Mouse (Mus musculus) neural tube, embryonic 11.5 days (tissue): ENCODE measurements around the gene Mfn2. TPM values are rescaled to one million over a fixed set of nuclear protein-coding genes. Genes with fewer than 3 reads are reported as not detected.
A peak's percentile ranks its signal among the peaks of the same experiment; 100 is the strongest.

ENCODE experiments used
- ATAC-seq: fragments of 200-750 bp; cut with Nextera tagmentation; 2 replicates; pipeline ENCODE4 v1.8.0; 2017; ENCODE audit warnings: moderate number of reproducible peaks, mild to moderate bottlenecking, moderate TSS enrichment, moderate library complexity; ENCODE audit not compliant: insufficient read depth, low FRiP score, low TSS enrichment
- DNase-seq: peaks from one replicate; pipeline ENCODE4 v3.0.0-alpha.2; 2015; ENCODE audit warnings: low spot score
- H3K27ac ChIP-seq: fragments of 300-500 bp; sonication (generic); 2 replicates; pipeline ENCODE4 v1.5.1; 2014; ENCODE audit warnings: low read depth, mild to moderate bottlenecking, low read length
- H3K27me3 ChIP-seq: fragments of 300-500 bp; sonication (generic); 2 replicates; pipeline ENCODE4 v1.6.1; 2014; ENCODE audit warnings: mild to moderate bottlenecking, low read length, mixed read lengths; ENCODE audit not compliant: control insufficient read depth, insufficient read depth
- H3K36me3 ChIP-seq: fragments of 300-500 bp; sonication (generic); 2 replicates; pipeline ENCODE4 v1.6.1; 2014; ENCODE audit warnings: mild to moderate bottlenecking, low read length, moderate library complexity, mixed read lengths; ENCODE audit not compliant: control insufficient read depth, insufficient read depth
- H3K4me1 ChIP-seq: fragments of 300-500 bp; sonication (generic); 2 replicates; pipeline ENCODE4 v1.6.1; 2014; ENCODE audit warnings: low read length, mixed read lengths; ENCODE audit not compliant: control insufficient read depth, insufficient read depth
- H3K4me2 ChIP-seq: fragments of 300-500 bp; sonication (generic); 2 replicates; pipeline ENCODE4 v1.6.1; 2014; ENCODE audit warnings: low read depth, mild to moderate bottlenecking, moderate library complexity
- H3K4me3 ChIP-seq: fragments of 300-500 bp; sonication (generic); 2 replicates; pipeline ENCODE4 v1.5.1; 2014; ENCODE audit warnings: low read depth, low read length
- H3K9ac ChIP-seq: fragments of 300-500 bp; sonication (generic); 2 replicates; pipeline ENCODE4 v1.6.1; 2014; ENCODE audit warnings: mild to moderate bottlenecking, low read length
- H3K9me3 ChIP-seq: fragments of 300-500 bp; sonication (generic); 2 replicates; pipeline ENCODE4 v1.6.1; 2016; ENCODE audit warnings: low read length; ENCODE audit not compliant: control insufficient read depth
- WGBS: fragments of 180-500 bp; shearing (Covaris S2); extraction: QIAGEN DNeasy Blood & Tissue Kit; methylation state at CpG from one replicate; pipeline ENCODE4 v1.1.7; 2014; 5-methylcytosine and 5-hydroxymethylcytosine counted together
- polyA plus RNA-seq: library from polyadenylated mRNA; unstranded; fragments of >200 nt; fragmentation: Nextera tagmentation; extraction: Ambion mirVana; gene quantifications from 2 replicates; pipeline ENCODE4 v1.2.1, GENCODE M21; 2014

Gene Mfn2
- polyA plus RNA-seq, 1 experiment from 2014 or later = 50.0 TPM

GRCm38 (mm10) chr4:147938148-147939096, 33.9 kb upstream of the Mfn2 start:
- no peak overlapping the region for H3K9ac ChIP-seq
- H3K36me3 ChIP-seq = no peaks in the 10 kb centered on the region
- H3K4me2 ChIP-seq = no peak overlapping the region
- 67% methylated on average over 14 of the region's 14 CpGs for WGBS
- peaks cover 11% of the 10 kb centered on the region for H3K4me1 ChIP-seq
- H3K4me3 ChIP-seq = no peak overlapping the region
- ATAC-seq = no peak
- no peaks in the 10 kb centered on the region for H3K27me3 ChIP-seq
- no peak overlapping the region for H3K27ac ChIP-seq
- no peaks in the 10 kb centered on the region for H3K9me3 ChIP-seq
- DNase-seq = no peak

- H3K4me2 ChIP-seq = no peak overlapping the region
- DNase-seq (no peak), ATAC-seq (no peak)
- no peak overlapping the region for H3K4me3 ChIP-seq
- 64% methylated on average over 5 of the region's 5 CpGs for WGBS
- peaks cover 11% of the 10 kb centered on the region for H3K4me1 ChIP-seq
- H3K9me3 ChIP-seq = no peaks in the 10 kb centered on the region
- no peak overlapping the region for H3K27ac ChIP-seq
- no peak overlapping the region for H3K9ac ChIP-seq
- no peaks in the 10 kb centered on the region for H3K36me3 ChIP-seq
- H3K27me3 ChIP-seq = no peaks in the 10 kb centered on the region
These were observed 33.0 kb upstream of the Mfn2 start for GRCm38 (mm10) chr4:147937486-147937885.

GRCm38 (mm10) chr4:147937021-147937420, 32.5 kb upstream of the Mfn2 start:
- Histone ChIP-seq H3K9me3 (no peaks in the 10 kb centered on the region), H3K4me1 (peaks cover 7% of the 10 kb centered on the region), H3K4me2 (peak overlapping the region; percentile 89), H3K9ac (peak overlapping the region; percentile 78), H3K27me3 (no peaks in the 10 kb centered on the region), H3K4me3 (peak overlapping the region; percentile 62), H3K27ac (no peak overlapping the region), H3K36me3 (no peaks in the 10 kb centered on the region)
- ATAC-seq = no peak
- DNase-seq = no peak
- 41% methylated on average over 3 of the region's 3 CpGs for WGBS

DNA sequence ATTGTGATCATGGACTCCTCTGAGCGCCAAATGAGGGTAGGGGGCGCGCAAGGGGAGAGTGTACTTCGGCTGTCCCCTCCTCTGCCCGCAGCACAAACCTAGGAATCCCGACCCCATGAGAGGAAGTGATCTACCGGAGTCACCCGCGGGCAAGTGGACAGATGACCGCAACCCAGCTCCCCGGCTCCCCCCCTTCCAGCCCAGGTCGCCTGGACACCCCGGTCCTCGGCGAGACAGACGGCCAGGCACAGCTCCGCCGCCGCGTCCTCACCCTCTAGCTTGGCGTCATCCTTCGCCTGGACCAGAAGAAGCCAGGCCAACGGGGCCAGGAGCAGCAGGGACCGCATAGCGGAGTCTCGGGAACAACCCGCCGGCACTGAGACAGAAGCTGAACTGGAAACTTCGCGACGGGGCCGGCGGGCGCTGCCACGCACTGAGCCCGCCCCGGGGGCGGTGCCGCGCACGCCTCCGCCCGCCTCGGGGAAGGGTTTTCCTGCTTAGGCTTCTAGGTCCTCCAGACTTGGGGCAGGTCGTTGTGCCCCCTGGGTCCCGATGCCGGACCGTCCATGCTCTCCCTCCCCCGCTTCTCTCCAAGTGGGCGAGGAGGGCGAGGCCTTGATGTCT, 31.9 kb upstream of the Mfn2 start, which contains the start of gene Plod1:
Gene Plod1, minus strand, starts transcription at position 437 of the 624 bp plus-strand sequence.
- peak within 1 kb of the TSS; percentile 89 for H3K4me2 ChIP-seq
- H3K4me1 ChIP-seq = peaks cover 1% of the 10 kb centered on the region
- H3K36me3 ChIP-seq = no peaks in the 10 kb centered on the region
- peak within 1 kb of the TSS; percentile 78 for H3K9ac ChIP-seq
- H3K4me3 ChIP-seq = peak within 1 kb of the TSS; percentile 62
- H3K9me3 ChIP-seq = no peaks in the 10 kb centered on the region
- under 1% methylated on average over 45 of the region's 51 CpGs for WGBS
- no peaks in the 10 kb centered on the region for H3K27me3 ChIP-seq
- DNase-seq = peak; percentile 80
- ATAC-seq = peak; percentile 48
- H3K27ac ChIP-seq = 0 out of 2 replicates have a peak within 1 kb of the TSS, but pooled peaks have one; percentile 34

- 27% methylated on average over 9 of the region's 9 CpGs for WGBS
- Histone ChIP-seq H3K36me3 (no peaks in the 10 kb centered on the region), H3K4me2 (peak overlapping the region; percentile 89), H3K9me3 (no peaks in the 10 kb centered on the region), H3K27ac (no peak overlapping the region), H3K27me3 (no peaks in the 10 kb centered on the region), H3K4me3 (peak overlapping the region; percentile 62), H3K9ac (peak overlapping the region; percentile 78), H3K4me1 (no peaks in the 10 kb centered on the region; the same call in 1 of the 2 replicates)
- DNase-seq (no peak), ATAC-seq (no peak)
These were observed 31.4 kb upstream of the Mfn2 start for GRCm38 (mm10) chr4:147935904-147936303.

DNA sequence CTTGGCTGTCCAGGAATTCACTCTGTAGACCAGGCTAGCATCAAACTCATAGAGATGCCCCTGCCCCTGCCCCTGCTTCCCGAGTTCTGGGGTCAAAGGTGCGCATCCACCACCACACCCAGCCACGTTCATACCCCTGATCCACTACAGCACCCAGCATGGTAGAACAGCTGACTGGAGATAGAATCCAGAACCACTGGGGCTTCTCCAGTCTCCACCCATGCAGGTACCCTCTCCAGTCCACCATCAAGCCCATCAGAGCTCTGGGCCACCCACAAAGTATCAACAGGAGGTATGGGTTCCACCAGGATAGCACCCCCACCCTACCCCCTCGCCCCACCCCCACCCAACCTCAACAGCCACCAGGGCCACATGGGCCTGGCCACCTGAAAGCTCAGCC, 30.1 kb upstream of the Mfn2 start:
- ATAC-seq (no peak), DNase-seq (no peak)
- H3K9ac ChIP-seq = no peak overlapping the region
- H3K36me3 ChIP-seq = no peaks in the 10 kb centered on the region
- H3K27me3 ChIP-seq = no peaks in the 10 kb centered on the region
- no peaks in the 10 kb centered on the region; the same call in 1 of the 2 replicates for H3K4me1 ChIP-seq
- no peaks in the 10 kb centered on the region for H3K9me3 ChIP-seq
- no peak overlapping the region for H3K27ac ChIP-seq
- H3K4me2 ChIP-seq = no peak overlapping the region
- no peak overlapping the region for H3K4me3 ChIP-seq
- 79% methylated on average over 4 of the region's 4 CpGs for WGBS

GRCm38 (mm10) chr4:147934134-147934533, 29.6 kb upstream of the Mfn2 start:
- Histone ChIP-seq H3K36me3 (no peaks in the 10 kb centered on the region), H3K4me1 (no peaks in the 10 kb centered on the region; the same call in 1 of the 2 replicates), H3K4me2 (no peak overlapping the region), H3K27me3 (no peaks in the 10 kb centered on the region), H3K9me3 (no peaks in the 10 kb centered on the region), H3K4me3 (no peak overlapping the region), H3K9ac (no peak overlapping the region), H3K27ac (no peak overlapping the region)
- ATAC-seq (no peak), DNase-seq (no peak)
- 48% methylated on average over 3 of the region's 3 CpGs for WGBS

- no peaks in the 10 kb centered on the region for H3K4me1 ChIP-seq
- DNase-seq = no peak
- H3K27ac ChIP-seq = no peak overlapping the region
- H3K36me3 ChIP-seq = no peaks in the 10 kb centered on the region
- ATAC-seq = no peak
- H3K9ac ChIP-seq = no peak overlapping the region
- H3K4me3 ChIP-seq = no peak overlapping the region
- no peak overlapping the region for H3K4me2 ChIP-seq
- no peaks in the 10 kb centered on the region for H3K27me3 ChIP-seq
- WGBS = 94% methylated on average over 14 of the region's 14 CpGs
- H3K9me3 ChIP-seq = no peaks in the 10 kb centered on the region
These were observed 26.4 kb upstream of the Mfn2 start for GRCm38 (mm10) chr4:147930946-147931345.
